Mouse (Mus musculus) spleen, adult 18-20 months (tissue): ENCODE results near the gene Naa16.

ENCODE experiments used
- DNase-seq, 2 experiments: peaks; one replicate each; pipeline ENCODE4 v3.0.0; 2022; ENCODE audit warnings: mixed read lengths in 2 of 2

Naa16 gene

DNA sequence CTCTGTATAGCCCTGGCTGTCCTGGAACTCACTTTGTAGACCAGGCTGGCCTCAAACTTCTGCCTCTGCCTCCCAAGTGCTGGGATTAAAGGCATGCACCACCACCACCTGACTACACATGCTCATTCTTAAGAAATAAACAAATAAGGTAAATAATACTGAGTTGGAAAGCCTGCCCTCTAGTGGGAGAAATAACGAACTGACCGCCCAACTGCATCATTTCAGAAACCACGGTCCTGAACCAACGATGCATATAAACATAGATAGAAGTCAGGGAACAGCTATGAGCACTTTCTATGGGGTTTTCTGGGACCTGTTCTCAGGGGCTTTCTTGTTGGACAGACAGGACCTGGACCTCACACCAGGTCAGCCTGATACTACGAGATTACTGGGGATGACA, 63.5 kb downstream of the Naa16 start:
- DNase-seq, result peak in 1 of 2 experiments; percentile 22

DNA sequence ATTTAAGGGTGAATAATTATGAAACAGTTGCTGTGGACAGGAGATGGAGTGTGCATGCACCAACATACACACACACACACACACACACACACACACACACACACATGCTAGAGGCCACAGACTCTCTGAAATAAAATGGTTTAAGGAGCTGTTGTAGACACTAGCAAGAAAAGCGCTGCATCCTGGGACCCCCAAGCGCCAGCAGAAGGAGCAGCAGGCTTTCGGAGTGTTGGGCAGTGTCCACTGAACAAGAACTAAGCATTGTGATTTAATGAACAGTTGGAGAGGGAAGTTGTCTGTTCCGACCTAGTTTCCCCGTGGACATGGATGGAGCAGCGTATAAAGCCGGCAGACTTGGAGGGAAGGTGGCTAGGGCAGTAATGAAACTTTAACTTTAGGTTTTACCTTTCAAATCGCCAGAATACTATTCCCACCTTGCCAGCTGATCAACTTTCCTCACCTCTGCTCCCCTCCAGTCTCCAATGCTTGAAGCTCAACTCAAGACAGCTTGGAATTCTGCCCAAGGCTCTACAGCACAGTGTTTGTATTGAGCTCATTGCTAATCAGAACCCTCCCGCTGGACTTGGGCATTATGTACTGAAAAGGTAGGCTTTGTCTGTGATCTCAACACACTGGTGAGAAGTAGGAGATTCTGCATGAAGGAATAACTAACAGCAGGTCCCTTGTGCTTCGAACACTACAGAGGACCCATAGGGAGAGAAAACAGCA, 66.3 kb downstream of the Naa16 start:
- DNase-seq, result no peak

DNA sequence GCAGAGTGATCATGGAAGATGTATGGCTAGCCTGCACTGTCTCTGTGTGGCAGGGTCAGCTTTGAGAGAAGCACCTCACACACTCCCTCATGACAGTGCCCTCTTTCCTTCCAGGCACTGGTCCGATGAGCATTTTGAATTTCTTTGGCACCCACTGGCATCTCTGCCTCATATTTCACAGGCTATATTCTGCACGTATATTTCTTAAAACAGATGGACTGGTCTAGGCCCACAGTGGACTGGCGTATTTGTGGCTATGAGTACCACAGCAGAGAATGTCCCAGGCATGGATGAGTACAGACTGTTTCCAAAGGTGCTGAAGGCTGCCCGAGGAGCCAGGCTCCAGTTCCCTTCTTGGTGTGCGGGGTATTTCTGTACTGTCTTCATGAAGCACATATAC, 68.7 kb downstream of the Naa16 start:
- DNase-seq, result no peak

DNA sequence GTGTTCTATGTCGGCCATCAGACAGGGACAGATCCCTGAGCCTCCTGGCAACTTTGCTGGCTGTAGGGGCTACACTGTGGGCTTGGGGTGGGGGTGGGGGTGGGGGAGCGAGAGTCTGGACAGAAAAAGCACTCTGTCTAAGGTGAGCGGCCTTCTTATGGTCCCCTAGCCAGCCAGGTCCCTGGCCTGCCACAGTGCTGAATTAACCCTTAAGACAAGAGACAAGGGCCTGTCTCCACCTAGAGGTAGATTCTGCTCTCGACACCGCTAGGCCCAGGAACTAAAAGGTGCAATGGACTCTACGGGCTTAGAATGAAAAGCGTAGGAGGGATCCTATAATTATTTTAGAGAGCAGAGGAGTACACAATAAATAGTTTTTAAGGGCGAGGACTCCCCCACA, 69.4 kb downstream of the Naa16 start:
- no peak for DNase-seq

DNA sequence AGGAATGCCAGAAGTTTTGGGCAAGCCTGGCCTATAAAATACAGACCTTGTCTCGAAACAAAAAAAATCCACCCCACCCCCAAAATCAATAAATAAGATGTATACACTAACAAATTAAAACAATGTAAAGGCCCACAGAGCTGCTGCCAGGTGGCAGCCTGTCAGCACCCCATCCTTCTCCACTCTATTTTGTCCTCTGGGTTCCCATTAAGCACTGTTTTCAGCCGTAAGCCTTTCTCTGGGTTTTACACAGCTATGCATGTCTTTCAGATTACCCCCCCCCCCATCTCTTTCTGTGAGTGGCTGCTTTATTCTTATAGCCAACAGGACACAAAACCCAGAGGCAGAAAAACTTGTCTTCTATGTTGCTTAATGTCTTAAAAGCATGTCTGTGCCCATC, 73.0 kb downstream of the Naa16 start:
- no peak for DNase-seq

DNA sequence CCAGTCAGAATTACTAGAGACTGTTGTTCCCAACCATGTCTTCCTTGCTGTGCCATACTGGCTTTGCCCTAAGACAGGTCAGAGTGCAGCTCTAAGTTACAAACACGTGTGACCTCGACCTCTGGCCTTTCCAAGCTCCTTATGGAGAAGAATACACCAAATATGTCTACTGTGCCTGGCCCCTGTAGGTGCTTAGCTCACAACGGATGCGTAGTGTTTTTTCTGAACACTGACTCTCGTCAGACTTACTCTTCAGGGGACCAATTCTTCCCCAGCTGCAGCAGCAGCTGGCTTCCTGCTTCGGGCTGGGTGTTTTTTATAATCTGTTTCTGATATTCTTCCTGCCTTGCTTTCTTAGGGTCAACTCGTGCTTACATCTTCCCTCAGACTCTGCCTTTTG, 74.7 kb downstream of the Naa16 start:
- no peak for DNase-seq

DNA sequence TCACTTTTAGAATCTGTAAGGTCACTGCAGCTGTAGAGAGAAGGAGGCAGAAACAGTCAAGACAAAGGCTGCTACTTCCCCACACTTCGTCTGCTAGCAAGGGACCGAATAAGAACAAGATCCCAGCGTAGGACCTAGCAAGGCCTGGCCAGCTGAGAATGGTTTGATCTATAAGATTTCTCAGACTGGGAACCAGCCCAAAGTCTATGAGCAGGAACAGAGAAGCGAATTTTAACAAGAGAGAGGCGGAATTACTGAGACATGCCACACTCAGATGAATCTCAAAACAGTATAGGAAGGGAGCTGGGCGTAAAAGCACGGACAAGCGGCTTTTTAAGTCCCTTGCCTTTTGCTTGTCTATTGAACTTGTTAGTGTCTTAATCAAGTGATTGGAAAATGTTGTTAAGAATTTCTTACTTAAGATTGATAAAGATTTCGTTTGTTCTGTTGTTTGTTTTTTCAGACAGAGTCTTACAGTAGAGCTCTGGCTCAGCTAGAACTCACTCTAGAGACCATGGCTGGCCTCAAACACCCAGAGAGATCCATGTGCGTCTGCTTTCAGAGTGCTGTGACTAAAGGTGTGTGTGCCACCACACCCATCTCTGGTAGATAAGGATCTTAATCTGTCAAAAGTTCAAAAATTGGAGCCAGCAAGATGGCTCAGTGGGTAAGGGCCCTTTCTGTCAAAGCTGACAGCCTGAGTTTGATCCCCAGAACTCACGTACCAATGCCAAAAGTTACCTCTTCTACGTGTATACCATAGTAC, 76.2 kb downstream of the Naa16 start:
- no peak for DNase-seq

DNA sequence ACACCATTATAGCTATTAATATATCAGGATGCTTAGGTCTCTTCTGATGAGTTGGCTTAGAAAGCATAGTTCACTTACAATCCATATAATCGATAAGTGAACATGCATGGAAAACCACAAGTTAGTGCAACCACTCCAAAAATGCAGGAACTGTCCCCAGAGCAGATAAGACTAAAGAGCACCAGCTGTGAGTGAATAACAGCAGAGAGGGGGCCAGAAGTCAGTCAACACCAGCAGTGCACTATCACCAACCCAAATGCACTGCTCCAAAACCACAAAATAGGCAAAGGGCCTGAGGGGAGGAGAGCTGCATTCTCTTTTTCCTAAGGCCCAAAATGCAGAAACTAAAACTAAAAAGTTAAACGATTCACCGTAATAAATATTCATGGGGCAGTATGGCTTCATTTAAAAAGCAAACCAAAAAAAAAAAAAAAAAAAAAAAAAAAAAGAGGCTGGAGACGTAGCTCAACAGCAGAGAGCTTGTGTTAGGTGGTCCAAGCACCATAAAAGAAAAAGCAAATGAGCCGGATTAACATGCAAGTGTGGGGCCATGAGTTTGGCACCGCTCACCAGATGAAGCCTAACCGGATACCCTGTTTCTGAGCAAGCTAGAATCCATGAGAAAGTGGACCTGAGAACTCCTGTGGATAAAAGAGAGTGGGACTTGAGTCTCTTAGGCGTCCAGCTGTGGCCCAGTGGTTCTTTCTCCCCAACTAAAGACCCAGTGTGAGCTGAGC, 77.0 kb downstream of the Naa16 start:
- DNase-seq, result no peak

DNA sequence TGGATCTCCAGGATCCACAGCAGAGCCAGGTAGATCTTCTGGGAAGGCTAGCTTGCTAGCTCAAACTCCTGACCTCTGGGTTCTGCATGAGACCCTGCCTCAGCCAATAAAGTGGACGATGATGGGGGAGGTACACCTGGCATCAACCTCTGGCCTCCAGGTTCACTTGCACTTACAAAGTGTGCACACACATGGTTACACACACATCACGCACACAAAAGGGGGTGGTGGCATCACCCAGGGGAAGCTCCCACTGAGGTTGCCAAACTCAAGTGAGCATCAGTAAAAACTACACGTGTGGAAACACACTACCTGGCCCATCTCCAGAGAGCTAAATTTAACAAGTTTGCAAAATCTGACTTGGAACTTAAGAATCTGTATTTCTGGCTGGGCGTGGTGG, 77.9 kb downstream of the Naa16 start:
- no peak for DNase-seq

DNA sequence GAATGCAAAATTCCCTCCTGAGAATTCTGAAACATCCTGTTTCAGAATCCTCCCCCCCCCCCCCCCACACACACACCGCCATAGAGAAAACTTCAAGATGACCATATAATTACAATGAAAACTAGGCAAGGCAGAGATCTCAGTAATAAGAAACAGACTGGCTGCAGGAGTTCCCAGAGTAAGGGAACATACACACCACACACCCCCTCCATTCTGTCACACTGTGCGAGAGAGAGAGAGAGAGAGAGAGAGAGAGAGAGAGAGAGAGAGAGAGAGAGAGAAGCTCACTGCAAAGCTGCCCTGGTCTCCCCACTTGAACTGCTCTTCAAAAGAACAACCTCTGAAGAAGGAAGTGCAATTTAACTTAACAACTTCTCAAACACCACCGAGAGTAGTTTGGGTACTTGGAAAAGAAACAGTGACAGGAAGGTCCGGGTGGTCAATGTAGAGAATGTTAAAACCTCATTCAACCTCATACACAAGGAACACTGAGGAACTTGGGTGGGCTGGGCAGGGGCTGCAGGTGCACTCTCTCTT, 78.6 kb downstream of the Naa16 start:
- DNase-seq, result no peak

DNA sequence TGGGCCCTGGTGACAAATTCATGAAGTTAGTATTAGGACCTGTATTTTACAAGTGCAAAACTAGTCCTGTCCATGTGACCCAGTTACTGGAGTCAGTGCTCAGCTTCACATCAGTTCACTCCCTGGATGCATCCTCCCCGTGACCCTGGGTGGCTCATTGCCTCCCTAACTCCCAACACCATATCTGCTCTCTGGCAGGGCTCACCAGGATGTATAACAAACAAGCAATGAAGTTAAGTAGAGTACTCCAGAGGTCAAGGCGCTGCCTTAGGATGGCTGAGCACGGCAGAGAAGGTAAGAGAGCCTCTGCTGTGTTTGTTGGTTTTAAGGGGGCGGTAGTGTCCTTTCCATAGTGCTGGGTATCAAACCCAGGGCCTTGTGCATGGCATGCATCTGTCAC, 81.5 kb downstream of the Naa16 start:
- DNase-seq, result no peak

DNA sequence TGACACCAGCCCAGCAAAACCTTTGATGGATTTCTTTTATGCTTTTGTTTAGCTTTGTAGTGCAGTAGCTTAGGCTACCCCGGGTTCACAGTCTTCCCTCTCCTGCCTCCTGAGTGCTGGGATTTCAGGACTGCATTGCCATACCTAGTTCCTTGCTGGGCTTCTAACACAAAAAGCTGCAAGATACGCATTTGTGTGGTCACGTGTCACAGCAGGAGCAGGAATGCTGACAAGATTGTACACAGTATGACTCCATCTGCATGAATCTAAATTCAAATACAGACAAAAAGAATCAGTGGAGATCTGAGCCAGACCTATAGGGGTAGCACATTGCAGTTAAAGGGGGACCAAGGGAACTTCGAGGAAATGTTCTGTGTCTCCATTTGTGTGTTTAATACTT, 82.2 kb downstream of the Naa16 start:
- no peak for DNase-seq

DNA sequence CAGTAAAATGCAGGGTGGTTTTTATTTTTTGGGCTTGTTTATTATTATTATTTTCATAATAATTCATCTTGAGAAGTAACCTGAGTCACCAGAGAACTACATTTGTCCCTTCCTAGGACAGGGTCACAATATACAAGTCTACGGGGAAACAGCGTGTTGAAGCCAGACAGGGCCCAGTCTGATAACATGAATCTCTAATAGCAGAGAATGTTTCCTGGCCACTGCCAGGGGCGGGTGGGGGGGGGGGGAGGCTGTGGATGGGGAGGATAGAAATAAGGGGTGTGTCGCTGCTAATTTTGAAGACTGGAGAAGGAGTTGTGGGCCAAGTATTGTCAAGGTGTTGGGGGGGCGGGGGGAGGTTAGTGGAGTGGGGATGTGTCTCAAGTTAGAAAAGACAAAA, 82.7 kb downstream of the Naa16 start:
- no peak for DNase-seq

DNA sequence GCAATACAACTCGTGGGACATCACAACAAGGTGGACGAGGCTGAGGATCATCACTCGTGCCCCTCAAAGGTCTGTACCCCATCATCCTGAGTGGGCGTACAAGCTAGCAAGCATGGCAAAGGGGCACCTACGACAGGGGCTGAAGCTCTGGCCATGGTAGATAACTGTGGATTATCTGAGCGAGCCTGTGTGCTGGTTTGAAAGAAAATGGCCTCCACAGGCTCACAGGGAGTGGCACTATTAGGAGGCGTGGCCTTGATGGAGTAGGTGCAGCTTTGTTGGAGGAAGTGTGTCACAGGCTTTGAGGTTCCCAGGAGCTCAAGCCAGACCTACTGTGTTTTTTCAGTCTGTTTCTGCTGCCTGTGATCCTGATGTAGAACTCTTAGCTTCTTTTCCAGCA, 83.4 kb downstream of the Naa16 start:
- DNase-seq, result no peak

DNA sequence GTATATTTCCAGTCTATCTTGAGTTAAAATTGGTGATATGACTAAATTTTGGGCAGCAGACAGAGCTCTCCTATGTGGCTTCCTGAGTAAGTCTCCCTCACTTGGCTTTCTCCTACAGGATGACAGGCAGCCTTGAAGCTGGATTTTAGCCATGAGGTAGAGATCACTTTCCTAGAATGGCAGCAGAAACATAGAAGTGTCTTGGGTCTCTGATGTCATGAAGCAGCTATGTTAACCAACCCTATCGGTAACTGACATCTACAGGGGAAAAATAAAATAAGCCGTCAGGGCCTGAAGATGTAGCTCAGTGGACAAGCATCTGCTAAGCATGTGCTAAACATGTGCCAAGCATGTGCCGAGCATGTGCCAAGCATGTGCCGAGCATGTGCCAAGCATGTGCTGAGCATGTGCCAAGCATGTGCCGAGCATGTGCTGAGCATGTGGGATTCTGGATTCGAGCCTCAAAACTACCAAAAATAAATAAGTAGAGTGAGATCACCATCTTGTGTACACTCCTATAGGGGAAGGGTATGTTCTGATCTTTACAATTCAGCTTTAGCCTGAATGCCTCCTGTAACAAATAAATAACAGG, 85.6 kb downstream of the Naa16 start:
- no peak for DNase-seq

DNA sequence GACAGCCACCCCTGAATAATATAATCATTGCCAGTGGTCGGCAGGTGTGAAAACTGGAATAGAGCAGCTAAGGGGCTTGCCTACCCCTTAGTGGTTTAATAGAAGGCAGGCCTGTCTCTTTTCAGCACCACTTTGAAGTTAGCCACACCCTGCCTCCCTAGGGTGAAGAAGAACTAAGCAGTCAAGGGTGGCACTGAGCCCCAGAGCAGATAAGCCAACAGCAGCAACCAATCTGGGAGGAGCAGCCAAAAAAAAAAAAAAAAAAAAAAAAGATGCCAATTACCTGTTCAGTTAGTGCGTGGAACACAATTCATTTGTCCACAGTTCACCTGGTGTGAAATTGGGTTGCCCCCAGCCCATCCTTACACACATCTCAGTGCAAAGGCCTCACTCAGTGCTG, 87.4 kb downstream of the Naa16 start:
- no peak for DNase-seq

DNA sequence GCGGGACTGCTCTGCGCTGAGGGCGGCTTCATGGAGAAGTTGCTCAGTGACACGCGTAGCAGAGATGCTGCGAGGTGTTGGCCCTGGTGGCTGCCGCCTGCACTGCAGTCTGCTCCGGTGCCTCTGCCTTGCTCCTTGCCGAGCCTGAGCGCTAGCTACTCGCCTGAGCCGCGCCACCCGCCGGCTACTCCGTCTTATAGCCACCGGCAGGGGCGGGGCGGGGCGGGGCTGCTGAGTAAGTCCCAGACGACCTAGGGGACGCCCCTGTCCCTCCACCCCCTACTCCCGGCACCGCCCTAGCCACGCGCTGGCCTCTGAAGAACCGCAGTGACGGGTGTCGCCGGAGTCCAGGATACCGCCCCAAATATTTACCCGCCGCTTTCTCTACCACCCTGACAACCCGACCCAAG, 89.1 kb downstream of the Naa16 start, which contains the start of gene Rgcc:
Rgcc (minus strand) TSS at position 180 of the 410 bp plus-strand sequence.
- peak; percentile 93 to 96 for DNase-seq

DNA sequence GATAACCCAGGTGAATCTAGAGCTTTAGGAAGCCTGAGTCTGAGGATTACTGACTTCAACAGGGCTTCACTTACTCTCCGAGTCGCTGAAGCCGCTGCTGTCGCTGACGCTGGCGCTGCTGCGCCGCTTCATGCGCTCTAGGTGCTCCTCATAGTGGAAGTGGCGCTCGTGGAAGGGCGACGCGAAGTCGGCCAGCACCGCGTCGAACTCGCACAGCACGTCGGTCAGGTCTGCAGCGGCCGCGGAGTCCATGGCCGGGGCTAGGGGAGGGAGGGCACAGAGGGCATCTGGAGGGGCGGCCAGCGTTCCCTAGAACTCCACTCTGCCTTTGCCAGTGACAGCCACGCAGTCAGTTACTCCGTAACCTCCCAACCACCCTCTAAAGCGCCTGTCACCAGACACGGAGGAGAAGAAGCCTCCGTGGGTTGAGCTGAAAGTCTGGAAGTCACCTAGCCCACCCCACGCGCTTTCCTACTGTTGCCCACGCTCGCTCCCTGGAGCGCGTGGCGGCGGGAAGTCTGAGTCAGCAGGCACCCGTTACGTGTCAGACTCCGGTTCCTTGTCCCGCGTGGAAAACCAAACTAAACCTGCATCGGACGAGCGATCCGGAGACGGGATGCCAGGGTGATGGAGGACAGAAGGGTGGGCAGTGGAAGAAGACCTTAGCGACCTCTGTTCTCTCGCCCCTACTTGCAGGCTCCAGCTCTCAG, 89.8 kb downstream of the Naa16 start:
- peak; percentile 20 to 30 for DNase-seq

DNA sequence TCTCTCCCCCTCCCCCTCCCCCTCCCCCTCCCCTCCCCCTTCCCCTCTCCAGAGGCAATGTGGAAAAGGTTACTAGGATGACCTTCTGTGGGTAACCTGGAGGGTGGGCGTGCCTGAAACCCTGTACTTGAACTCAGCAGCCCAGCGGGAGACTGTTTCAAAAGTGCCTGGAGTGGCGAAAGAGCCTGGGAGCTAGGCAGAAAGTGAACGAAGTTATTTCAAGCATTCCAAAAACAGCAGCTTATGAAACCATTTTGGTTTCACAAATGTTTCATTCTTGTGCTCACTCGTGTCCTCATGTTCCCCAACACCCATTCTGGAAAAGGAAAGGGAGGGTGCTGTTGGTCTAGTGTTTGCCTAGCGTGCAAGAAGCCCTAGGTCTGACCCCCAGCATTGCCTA, 90.8 kb downstream of the Naa16 start:
- no peak for DNase-seq

DNA sequence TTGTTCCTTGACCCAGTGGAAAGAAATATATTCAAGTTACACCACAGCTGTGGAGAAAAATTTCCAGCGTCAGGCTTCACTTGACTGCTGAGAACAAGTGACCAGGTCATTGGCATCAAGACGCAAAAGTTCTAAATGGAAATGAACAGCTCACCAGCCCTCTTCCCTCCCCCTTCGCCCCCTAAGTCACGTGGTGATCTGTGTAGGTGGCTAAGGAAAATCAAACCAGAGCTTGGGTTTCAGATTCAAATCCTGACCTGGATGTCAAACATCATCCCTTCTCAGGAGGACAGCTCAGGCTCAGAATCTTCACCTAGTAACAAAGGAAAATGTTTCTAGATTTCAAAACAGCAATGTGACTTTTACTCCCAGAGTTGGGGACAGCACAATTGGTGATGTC, 91.3 kb downstream of the Naa16 start:
- no peak for DNase-seq

DNA sequence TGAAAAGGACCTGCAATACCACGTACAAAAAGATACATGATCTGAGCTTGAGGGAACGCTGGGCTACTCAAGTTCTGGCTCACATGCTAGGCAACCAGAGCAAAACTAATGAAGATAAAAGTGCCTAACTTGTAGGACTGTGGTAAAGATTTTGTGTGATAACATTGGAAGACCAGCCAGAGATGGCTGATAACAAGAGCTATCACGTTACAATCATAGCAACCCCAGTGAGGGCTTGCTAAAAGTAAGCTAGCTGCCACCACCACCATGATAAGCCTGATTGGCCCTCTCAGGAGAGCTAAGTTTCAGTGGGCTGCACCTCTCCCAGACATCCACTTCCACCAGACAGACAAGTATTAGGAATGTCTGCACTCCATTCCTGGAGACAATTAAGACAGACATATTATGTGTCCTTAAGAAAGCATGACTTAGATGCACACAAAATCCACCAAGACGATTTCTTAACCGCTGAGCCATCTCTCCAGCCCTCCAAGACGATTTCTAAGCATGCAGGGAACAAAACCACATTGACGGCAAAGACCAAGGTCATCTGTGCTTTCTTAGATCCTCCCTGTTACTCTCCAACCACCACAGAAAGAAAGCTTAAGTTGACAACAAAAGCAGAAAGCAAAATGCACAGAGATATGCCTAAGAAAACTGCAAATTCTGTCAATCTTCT, 92.1 kb downstream of the Naa16 start:
- no peak for DNase-seq

DNA sequence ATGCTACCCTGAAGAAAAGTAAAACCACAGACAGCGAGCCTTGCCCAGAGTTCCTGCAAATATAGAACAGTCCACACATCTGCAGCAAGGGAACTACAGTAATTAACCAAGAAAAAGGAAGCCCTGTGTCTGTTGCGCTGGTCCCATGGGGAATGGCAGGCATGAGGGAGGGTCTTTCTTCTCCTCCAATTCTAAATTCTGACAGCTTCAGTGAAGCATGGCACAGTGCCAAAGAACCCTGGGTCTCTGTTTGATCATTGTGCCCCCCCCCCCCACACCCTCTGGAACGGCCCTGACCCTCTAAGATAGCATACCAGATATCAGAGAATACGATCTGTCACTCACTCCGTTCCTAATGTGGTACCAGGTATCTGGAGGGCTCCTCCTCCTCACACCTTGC, 93.7 kb downstream of the Naa16 start:
- no peak for DNase-seq
